Mouse (Mus musculus) testis, adult 2 months (tissue): ENCODE measurements around the gene Lta.

Experiments
- CTCF ChIP-seq: fragments of 200-500 bp; IDR thresholded peaks from 2 replicates; pipeline ENCODE4 v1.5.1; 2012; ENCODE audit warnings: low read depth, mild to moderate bottlenecking, inconsistent platforms, low read length, moderate library complexity; ENCODE audit not compliant: control insufficient read depth, insufficient read depth, insufficient replicate concordance
- POLR2A ChIP-seq: fragments of 200-500 bp; IDR thresholded peaks from 2 replicates; pipeline ENCODE4 v1.6.1; 2012; ENCODE audit warnings: low read depth, mild to moderate bottlenecking, inconsistent platforms, low read length, moderate library complexity; ENCODE audit not compliant: control insufficient read depth

- TF ChIP-seq CTCF (peak; percentile 77; the same call in 1 of the 2 replicates), POLR2A (no peak)
Measured at GRCm38 (mm10) chr17:35254241-35255098, 49.3 kb upstream of the Lta start.
